Mouse (Mus musculus) cerebellum, adult 8-10 months (tissue): Measurements from ENCODE around the gene Enah.

Experiments used
- DNase-seq: peaks from one replicate; pipeline ENCODE4 v3.0.0; 2022

Enah gene

GRCm38 (mm10) chr1:181872639-181873038, 147.2 kb downstream of the Enah start:
- no peak for DNase-seq

DNA sequence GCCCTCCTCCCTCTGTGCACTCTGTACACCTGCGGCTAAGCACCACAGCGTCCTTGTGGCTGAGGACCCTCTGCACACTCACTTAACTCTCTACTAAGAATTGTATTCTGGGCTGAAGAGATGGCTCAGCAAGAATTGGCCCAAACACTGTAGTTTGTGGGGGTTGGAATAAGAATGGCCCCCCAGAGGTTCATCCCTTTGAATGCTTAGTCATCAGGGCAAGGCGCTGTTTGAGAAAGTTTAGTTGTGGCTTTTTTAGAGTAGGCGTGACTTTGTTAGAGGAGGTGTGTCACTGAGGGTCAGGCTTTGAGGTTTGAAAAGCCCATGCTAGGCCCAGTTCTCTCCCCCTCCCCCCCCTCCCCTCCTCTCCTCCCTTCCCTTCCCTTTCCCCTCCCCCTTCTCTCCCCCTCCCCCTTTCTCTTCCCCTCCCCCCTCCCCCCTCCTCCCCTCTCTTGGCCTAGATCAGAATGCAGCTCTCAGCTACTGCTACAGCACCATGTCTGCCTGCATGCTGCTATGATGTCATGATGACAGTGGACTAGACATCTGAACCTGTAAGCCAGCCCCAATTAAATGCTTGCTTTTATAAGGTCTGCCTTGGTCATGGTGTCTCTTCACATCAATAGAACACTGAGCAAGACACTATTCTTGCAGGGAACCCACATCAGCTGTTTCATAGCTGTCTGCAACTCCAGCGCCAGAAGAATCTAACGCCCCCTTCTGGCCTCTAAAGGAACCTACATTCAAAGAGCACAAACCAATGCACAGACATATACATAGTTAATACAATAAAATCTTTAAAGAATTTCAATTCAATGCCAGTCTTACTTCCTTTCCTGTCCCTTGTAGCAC, 153.1 kb downstream of the Enah start:
- no peak for DNase-seq

GRCm38 (mm10) chr1:181865863-181866216, 153.9 kb downstream of the Enah start:
- DNase-seq: no peak

GRCm38 (mm10) chr1:181864971-181865862, 154.6 kb downstream of the Enah start:
- DNase-seq: no peak

GRCm38 (mm10) chr1:181863431-181863830, 156.4 kb downstream of the Enah start:
- DNase-seq: no peak

DNA sequence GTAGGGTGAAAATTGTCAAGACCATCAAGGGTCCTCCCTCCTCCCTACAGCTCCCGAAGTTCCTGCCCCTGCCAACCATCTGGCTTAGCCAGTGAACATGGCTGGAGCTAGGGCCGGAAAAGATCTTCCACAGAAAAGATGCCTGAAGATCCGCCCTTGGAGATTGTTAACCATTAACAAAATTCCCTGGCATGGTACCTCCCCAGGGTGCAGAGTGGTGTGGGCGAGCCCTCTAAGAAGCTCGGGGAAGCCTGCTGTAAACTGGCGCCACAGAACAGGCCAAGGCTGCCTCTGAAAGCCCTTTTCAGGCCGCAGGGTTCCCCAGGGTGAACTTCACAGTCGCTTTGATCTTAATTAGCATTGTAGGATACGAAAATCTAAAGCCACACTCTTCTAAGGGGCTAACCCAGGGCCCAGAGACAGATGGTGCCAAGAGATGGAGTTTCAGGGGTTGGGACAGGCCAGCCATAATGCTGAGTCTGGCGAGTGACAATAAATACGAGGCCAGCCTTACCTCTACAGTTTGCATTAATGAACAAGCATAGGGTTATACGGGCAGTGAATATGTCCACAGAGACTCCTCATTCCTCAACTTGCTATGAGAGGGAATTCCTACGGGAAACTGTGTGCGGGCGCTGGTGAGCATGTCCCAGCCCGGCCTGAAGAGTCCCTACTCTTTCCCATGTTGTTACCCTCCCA, 157.0 kb downstream of the Enah start:
- no peak for DNase-seq

- no peak for DNase-seq
Observed at GRCm38 (mm10) chr1:181861181-181861902, 158.4 kb downstream of the Enah start.

DNA sequence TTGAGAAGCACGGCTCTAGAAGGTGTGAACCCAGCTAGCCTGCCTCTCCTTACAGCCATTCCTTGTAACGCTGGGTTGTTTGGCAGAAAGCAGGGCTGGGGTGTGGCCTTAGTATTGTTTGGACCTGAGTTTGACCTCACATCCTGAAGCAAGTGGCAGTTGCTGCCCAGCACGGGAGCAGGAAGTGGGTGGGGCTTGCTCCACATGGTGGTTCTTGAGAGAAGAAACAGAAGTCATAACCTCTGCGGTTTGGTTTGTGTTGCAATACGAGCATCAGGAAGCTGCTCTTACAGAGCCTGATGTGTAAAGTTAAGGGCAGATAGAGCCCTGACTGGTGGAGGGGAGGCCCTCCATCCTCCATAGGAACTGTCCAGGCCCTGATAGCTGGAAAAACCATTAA, 159.1 kb downstream of the Enah start:
- no peak for DNase-seq

DNA sequence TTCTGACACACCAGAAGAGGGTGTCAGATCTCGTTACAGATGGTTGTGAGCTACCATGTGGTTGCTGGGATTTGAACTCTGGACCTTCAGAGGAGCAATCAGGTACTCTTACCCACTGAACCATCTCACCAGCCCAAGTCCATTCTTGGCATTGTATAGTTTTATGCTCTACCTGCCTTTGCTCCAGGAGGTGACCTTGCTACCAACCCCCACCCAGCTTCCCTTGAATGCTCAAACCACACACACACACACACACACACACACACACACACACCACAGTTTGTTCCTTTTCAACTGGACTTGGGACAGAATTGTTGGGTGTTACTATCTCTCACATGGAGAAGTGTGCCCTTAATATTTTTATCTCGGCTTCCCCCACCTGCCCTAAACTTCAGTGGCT, 163.5 kb downstream of the Enah start:
- DNase-seq: no peak

DNA sequence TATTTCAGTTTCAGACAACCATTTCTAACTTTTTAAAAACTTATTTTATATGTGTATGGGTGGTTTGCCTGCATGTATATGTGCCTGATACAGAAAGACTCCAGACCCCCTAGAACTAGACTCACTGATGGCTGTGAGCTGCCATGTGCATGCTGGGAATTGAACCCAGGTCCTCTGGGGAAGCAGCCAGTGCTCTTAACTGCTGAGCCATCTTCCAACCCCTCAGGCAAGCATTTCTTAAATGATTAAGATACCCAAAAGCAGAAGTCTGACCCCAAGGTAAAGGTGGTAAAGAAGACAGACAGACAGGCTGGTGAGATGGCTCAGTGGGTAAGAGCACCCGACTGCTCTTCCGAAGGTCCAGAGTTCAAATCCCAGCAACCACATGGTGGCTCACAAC, 165.0 kb downstream of the Enah start:
- no peak for DNase-seq

DNA sequence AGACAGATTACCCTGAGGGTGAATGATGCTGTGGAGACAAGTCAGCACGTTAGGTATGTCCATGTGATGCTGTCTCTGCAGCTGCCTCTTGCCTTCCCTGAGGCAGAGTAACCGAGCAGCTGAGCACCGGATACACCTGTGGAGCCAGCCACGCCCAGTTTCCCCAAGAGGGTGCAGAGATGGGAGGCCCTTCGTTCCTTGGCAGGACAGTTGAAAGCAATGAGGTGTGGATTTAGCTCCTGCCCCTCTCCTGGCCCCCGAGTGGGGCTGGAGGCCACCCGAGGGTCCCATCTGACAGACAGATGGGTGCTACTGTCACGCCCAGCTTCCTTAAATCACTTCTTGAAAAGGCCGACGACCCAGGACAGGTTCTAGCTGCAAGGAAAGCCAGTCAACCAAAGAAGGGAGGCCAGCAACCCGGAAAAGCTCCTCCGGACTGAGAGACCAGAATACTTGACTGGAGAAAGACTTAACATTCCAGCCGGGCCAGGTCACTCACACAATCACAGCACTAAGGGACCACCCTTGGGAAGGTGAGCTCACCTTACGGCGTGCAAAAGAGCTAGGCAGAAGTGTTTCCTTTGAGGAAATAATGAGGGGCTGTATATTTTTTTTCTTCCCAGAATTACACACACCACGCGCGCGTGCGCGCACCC, 166.6 kb downstream of the Enah start:
- DNase-seq: no peak

DNA sequence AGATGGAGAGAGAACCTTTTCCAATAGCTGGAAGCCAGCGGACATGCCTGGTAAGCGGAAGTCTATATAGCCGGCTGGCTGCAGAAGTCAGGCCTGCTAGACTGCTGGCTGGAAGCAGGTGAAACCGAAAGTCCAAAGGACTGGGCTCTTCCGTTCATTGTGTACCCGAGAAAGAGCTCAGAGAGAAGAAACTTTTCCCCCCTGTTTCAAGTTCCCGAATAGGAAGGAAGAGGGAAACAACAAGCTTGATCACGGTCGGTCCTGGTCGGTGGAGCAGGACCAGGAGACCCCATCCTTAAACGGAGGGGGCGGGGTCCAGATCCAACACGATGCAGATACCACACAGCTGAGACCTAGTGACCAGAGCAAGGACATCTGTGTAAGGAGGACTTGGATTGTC, 167.3 kb downstream of the Enah start:
- DNase-seq: no peak

GRCm38 (mm10) chr1:181851521-181852310, 168.1 kb downstream of the Enah start:
- DNase-seq: no peak

GRCm38 (mm10) chr1:181850441-181850840, 169.3 kb downstream of the Enah start:
- DNase-seq: no peak

GRCm38 (mm10) chr1:181848210-181848609, 171.6 kb downstream of the Enah start:
- no peak for DNase-seq

GRCm38 (mm10) chr1:181847396-181847795, 172.4 kb downstream of the Enah start:
- no peak for DNase-seq
